Mouse (Mus musculus): ENCODE measurements around the gene Otud7a.
A peak's percentile ranks its signal among the peaks of the same experiment; 100 is the strongest.
"Not testable (repeated sequence)": the region's sequence is repeated elsewhere in the genome, so short reads cannot be mapped to it uniquely, and the experiment has no call there.

Gene Otud7a

DNA sequence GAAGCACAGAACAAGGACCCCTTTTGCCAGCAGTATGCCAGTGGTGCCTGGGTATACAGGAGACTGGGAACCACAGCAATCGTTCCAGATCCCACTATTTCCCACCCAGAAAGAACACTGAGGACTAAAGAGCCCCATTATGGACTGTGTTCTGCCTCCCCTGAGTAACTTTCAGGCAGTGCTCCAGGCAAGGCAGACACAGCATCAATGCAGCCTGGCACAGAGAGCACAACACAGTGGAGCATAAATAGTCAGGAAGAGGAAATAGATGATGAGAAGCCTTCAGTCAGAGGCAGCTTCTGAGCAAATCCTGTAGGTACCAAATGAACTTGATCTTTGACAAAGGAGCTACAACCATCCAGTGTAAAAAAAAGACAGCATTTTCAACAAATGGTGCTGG lies 115.1 kb downstream of the Otud7a start:
- DNase-seq, result no peak

DNA sequence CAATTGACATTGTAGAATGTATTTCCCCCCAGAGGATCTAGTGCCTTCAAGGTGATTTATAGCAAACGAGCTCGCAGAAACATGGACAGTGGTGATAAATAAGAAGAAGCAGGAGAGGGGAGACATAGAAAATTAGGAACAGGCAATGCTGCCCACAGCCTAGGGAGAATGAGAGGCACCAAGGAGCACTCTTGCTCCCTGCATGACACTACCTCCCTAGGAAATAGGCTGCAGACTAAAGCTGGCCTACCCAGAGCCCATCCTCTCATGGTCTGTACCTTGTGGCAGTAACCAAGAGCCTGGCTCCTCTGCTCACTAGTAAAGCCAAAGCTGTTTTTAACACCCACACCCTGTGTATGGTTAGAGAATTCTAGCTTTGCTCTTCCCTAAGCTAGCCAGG lies 138.8 kb downstream of the Otud7a start:
- no peak for DNase-seq

DNA sequence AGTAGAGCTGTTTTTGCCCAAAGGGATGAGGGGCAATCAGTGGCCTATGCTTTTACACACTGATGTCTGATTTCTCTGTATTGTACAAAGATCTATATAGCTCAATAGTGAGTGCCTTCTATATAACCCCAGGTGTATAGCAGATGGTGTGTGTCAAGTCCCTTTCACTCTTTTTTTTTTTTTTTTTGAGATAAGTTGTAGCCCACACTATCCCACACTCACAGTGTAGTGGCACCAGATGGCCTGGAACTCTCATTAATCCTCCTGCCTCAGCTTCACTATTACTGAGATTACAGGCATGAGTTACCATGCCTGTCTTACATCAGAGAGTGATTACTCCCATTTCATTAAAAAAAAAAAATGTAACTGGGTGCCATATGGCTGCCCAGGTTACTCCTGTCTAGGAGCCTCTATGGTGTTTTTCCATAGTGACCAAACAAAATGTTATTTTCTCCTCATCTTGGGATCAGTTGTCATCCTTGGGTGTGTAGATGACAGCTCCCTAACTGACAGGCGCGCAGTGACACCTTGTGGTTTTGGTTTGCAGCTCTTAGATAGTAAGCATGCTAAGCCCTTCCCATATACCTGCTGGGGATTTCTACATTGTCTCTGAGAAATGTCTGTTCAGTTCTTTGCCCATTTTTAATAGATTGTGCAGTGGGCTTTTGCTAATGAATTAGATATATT lies 141.8 kb downstream of the Otud7a start:
- DNase-seq, result no peak

DNA sequence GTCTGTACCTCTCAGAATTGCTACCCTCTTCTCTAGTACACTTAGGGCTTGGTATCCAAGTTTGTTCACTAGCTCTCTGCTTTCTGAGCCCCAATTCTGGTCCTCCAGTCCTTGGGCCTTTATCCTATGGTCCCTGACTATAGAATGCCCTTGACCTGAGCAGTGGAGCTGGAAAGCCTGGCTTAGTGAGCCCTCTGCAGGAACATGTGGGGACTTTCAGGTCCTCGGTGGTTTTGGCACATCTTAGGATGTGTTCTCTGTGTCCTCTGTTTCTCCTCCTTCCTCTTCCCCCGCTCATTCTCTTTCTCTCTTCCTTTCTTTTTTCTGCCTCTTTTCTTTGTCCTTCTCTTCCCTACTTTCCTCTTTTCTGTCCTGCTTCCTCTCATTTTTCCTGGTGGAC lies 145.8 kb downstream of the Otud7a start:
- DNase-seq, result peak in 1 of 2 experiments; percentile 0

DNA sequence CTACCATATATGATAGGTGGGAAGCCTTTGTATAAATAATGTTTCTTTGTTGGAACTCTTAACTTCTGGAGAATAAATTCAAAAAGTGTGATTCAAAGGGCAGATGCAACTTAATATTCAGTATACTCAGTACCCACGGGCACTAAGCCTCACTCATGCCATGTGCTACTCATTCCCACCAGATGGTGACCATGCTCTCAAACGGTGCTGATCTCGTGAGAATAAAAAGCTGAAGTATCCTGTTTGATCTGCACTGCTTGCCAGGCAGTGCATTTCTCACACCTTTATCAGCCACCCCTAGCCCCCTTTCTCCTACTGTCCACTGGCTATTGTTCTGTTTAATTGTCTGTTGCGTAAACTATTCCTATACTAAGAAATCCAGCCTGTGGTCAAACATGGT lies 146.8 kb downstream of the Otud7a start:
- no peak for DNase-seq

DNA sequence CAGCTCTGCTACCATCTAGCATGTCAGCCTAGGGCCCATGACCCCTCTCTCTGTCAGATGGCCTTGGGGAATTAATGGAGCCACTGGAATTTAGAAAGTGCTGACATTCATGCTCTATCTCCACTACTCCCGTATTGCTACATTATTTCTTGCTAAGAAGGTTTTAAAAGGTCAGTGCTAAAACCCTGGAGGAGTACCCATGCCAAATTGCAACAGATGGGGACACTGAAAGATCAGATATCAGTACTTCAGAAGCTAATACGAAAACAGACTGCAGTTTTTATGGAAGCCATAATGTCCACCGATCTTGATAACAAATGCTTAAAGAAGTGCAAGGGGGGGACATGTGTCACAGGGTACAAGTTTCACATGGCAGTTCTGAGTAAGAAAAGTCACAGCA lies 147.5 kb downstream of the Otud7a start:
- DNase-seq, result no peak

DNA sequence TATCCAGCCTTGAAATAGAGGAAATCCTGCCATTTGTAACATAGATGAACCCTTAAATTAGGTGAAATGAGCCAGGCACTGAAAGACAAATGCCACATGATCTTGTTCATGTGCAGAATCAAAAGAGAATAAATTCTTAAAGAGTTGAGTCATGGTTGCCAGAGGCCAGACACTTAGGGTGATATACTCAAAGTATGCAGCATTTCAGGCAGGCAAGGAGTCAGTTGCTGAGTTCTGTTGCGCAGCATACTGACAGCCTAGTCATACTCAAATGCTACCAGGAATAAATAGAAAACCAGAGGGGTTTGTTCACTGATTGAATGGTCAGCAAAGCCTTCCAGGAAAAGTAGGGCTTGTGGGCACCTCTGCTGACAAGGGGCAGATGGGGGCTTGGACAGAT lies 160.3 kb downstream of the Otud7a start:
- no peak for DNase-seq

DNA sequence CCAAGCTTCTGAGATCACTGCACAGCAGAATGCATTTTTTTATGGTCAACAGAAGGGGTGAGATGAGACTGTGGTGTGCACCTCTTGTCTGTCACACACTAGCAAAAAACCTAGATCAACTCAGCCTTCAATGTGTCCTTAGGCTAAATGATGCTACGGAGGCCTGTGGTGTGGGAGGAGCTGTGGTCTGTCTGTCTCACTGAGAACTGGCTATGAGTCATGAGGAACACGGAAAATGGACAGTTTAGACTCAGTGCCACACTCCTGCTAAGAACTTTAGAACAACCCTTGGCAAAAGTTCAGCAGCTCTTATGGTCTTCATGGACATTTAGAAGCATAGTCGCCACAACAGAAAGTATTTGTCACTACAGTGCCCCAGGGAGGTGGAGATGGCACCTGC lies 172.5 kb downstream of the Otud7a start:
- DNase-seq, result no peak

DNA sequence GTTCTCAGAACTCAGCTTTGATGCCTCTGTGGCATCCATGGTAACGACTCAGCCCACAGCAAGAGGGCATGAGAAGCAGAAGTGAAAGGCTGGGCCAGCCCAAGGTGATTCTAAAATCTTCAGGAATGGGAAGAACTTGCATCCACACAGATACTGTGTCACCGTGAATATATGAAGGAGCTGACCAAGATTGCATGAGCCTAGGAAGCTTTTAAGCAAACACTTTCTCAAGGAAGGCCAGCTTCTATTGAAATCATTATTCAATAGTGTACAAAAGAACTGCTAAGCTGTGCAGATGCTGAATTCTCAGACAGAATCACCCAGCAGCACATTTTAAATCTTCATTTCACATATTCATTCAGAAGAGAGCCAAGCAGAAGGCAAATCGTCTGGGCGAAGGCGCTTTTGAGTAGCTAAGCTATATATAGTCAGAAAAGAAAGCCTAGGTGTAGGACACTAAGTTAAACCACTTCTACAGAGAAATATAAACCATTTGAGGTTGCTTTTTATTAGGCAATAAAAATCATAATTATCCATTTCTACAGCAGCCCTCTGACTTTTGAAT lies 176.3 kb downstream of the Otud7a start:
- DNase-seq, result no peak

DNA sequence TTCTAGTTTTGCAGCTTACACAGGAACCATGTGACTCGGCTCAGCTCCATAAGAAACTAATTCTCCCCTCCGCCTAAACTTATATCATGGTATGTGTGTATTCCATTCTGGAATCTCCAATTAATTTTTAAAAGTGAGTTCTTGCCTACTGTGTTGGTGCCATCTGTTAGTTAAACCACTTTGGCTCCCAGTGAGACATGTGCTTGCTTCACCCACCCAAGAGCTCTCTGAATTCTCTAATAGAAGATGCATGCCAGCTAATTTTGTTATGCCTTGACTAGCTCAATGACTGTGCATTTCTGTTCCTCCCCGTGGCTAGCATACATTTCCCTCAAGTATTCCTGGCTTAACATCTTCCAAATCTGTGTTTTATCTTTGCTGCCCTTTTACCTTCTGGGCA lies 193.1 kb downstream of the Otud7a start:
- DNase-seq, result no peak

DNA sequence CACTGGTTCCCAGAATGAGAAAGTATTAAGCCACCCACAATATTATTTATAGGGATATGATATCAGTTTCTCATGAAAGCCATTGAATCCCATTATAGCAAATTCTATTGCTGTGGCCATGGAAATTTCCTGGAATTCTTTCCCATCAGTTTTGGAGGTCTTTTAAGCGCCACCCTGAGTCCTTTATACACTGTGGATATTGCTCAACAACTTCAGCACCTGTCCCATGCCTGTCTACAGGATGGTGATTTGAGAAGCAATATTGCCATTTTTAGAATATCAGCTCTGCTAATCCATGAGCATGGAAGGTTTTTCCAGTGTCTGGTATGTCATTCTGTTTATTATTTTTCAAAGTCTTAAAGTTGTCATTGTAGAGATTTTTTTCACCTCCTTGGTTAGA lies 199.5 kb downstream of the Otud7a start:
- DNase-seq, result no peak

DNA sequence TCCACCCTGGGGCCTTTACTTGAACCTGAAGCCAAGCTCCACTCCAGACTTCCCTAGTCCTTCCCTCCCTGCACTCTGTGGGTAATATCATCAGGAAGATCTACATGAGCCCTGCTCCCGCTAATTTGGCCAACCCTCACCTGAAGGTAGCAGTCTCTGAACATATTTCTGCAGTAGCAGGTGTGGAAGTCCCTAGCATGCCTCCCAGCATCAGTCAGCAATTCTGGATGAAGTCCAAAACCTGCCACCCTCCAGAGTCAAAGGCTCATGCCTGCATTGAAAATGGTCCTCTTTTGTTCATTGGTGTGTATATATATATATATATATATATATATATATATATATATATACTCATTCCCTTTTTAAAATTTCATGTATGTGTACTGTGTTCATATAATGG lies 202.6 kb downstream of the Otud7a start:
- DNase-seq, result no peak

DNA sequence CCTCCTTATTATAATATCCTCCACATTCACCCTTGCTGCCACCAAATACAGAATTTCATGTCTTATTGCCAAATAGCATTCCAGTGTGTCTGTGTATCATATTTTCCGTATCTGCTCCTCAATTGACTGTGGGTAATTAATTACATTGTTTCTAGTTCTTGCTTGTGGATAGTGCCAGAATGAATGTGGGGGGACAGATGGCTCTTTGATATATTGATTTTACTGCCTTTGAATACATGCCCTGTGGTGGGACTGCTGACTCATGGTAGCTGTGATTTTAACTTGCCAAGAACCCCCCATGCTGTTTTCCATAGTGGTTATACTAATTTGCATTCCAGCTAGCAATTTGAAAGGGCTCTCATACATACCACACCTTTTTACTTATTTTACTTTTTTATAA lies 215.7 kb downstream of the Otud7a start:
- DNase-seq, result no peak

DNA sequence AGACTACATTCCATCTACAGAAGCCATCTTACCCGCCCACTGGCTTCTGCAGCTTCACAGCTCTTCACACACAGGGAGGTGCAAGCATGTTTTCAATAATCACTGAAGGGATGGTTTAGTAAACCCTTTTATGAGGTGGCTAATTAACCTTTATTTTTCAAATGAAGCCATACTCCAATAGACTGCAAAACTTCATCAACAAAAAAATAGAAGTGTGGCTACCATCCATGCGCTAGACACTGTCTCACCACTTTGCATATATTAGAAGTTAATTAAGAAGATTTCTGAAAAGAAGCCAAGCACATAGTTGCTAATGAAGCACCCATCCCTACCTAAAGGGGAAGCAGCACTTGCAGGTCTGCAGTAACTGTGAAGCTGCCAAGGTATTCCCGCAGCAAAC lies 218.2 kb downstream of the Otud7a start:
- no peak for DNase-seq

DNA sequence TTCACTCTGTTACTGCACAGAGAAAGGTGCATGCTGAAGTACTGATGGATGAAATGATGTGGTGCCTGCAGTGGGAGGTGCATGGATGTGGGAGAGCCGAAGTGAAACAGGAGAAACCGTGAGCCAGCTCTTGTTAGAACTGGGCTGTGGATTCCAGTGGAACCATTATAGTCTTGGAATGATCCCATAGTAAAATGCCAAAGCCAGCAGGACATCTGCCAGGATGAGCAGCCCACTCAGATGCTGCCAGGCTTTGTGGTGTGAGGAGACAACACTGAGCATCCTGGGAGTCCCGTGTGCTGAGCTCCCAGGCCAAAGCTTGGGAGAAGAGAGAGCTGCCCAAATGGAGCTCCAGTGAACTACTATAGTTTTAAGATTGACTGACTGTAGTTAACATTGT lies 220.9 kb downstream of the Otud7a start:
- DNase-seq, result no peak

DNA sequence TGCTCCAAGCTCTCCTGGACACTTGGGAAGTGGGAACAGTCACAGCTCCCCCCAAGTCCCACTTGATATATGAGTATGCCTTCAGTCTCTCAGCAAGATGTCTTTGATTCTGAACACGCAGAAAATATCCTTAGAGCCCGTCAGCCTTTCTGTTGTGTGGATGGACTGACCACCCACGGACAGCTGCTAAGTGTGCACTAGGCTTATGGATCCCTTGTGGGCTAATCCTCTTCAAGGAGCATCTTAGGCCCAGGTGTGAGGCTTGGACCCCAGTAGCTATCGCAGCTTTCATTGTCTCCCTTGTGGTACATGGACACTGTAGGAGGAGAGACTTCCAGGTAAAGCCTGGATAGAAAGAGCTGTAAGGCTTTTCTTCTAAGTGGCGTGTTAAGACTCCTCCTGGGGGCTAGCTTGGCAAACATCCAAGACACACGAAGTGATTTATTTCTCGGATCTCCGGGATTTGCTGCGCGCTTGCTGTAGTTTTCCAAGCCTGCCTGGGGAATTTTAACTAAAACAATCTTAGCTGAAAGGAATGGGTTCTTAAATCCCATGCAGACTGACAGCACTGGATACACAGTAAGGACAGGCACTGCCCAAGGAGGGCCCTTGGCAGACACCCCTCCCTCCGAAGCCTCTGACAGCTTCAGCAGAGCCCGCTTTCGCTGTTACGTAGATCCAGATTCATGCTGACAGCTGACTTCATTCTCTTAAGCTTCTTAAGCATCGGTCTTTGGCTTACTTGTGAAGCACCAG lies 223.6 kb downstream of the Otud7a start:
- DNase-seq, result no peak

DNA sequence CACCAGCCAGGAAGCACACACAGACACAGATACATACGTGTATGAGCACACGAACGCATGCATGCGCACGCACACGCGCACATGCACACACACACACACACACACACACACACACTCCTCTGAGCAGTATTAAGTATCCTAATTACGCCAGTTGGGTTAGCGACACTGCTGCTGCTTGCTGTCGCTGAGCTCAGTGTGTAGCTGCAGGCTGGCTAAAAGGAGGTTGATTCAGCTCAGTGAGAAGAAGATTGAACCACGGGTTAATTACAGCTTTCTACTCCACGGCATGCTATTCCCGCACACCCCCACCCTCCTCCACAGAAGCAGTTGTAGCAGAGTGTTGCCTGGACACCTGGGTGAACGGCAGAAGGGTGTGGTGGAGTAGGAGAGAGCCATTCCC lies 224.4 kb downstream of the Otud7a start:
- no peak for DNase-seq

DNA sequence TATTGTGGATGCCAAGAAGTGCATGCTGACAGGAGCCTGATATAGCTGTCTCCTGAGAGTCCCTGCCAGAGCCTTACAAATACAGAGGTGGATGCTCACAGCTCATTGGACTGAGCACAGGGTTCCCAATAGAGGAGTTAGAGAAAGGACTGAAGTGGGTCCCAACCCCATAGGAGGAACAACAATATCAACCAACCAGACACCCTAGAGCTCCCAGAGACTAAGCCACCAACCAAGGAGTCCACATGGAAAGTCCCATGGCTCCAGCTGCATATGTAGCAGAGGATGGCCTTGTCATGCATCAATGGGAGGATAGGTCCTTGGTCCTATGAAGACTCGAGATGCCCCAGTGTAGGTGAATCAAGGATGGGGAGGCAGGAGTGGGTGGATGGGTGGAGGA lies 226.4 kb downstream of the Otud7a start:
- not testable (repeated sequence) for DNase-seq

DNA sequence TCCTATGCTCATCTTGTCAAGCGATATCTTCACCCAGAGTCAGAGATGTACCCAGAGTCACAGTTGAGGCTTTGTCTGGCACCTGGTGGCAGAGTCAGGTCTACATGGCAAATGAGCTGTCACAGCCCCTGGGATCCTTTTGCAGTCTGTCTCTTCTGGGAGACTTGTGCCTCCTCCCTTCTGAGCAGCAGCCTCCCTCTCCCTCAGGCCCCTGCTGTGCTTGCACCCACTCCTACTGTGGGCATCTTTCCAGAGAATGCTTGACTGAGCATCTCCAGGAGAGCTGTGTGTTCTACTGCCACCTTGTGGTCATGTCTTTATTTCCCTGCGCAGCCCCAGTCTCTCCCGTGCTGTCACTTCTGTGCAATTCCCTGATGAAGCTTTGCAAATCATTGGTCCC lies 227.4 kb downstream of the Otud7a start:
- peak in 1 of 2 experiments; percentile 36 for DNase-seq

DNA sequence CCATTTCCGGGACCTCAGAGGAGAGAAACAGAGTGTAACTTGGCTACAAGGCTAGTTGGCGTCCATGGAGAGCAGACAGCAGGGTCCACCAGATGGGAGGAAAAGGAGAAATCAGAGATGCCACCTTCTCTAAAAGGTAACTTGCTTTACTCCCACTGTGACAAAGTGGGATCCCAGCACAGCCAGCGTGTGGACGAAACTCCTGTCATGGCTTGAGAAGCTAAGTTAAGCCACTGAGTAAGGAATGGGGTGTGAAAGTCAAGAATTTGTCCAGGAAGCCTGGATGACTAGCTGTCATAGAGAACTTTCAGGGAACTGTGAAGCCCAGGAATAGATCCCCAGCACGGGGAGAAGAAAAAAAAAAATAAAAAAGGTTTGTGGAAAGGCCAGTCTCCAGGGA lies 232.1 kb downstream of the Otud7a start:
- no peak for DNase-seq

DNA sequence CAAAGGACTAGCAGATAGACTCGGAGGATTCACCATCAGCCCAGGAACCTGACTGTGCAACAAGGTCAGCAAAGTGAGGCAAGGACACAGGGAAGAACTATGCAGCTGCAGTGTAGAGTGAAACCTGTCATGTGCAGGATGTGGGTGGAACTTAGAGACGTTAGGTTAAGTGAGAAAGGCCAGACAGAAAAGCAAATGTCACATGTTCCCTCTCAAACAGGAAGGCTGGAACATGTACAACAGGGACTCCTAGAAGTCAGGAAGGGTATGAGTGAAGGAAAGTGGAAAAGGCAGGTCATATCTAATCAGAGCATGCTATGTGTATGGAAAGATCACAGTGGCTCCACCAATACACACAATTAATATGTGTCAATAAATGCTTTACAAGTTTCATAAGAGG lies 232.6 kb downstream of the Otud7a start:
- DNase-seq, result no peak

DNA sequence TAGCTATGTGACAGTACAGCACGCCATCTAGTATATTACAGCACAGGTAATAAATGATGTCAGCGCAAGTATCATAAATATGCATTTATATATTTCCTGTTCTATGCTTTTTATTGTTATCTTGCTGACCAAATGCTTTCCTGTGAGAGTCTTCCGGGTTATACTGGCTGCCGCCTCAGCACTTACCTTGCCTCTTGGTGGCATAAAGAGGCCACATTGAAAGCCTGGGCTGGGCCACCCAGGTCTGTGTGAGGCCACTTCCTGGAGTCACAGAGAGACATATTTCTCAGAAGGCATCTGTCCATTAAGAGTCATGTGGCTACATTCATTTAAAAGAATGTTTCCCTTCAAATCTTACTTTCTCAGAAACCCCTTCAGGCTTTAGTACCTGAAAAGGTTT lies 242.5 kb downstream of the Otud7a start:
- no peak for DNase-seq

DNA sequence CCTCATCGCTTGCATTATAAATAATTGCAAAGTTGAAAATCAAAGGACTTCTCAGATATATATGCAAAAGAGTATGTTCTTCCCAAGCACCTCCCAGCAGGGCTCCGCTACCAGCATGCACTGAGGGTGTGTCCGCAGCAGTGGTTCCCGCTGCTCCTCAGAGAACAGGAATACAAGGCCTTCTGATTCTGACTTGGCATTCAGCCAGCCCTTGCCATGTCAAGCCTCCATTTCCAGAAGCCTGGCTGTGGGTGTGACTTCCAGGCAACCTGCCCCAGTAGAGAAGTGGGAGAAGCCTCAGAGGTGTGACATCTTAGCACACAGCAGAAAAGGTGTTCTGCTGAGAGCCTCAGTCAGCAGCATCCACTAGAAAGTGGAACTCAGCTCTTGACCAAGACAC lies 253.4 kb downstream of the Otud7a start:
- DNase-seq, result no peak

DNA sequence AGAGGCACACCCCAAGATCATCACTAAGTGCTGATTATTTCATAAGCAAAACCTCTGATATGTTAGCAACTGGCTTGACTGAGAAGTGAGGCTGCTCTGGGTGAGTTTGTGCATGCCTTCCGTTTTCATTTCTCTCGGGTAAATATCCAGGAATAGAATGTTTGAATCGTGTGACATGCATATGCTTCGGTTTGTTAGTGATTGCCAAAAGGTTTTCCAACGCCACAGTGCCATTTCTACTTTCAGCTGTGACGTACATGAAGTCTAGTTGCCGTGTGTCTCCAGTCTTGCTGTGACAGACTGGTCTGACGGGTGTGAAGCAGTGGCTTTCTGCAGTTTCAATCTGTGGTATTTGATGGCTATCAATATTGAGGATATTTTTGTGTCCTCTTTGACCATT lies 273.4 kb downstream of the Otud7a start:
- no peak for DNase-seq
